Mouse (Mus musculus): ENCODE results near the gene Hnrnpl. TPM values are rescaled to one million over a fixed set of nuclear protein-coding genes. Genes with fewer than 3 reads are reported as not detected.

Gene Hnrnpl
- 253 TPM for polyA plus RNA-seq (2015; fragmentation: Illumina TruSeq; extraction: RNeasy Lipid Tissue Mini Kit (QIAGEN cat#74804); ENCODE audit: low read depth, low replicate concordance)

DNA sequence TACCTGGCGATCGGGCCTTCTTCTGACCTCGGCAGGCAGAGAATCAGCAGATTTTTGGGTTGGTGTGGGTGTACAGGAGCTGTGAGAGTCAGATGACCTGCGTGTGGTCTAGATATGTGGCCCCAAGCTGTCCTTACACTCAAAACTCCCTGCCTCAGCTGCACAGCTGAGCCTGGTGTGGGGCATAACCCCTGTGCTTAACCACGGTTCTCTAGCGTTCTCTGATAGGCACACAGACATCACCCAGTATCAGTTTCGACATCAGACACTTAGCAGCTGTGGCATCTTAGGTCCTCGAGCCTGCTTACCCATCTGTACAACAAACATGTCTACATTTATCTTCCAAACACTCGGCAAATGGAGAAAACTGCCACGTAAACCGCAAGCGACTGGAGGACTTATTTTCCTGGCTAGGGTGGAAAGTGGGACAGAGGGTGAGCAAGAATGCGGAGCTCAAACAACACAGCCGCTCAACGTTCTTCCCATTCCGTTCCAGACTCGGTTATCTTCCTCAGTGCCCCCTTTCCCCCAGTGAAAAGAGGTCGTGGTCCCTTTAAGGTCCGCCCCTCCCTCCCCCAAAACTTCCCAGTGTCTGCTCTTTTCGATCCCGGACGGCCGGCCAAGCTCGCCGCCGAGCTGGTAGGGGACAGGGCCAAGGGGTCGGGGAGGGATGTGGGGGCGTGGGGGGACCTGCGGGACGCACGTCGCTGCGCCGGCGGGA is at the start of gene Hnrnpl:
Hnrnpl (plus strand) TSS at position 321 of the 721 bp plus-strand sequence.

DNA sequence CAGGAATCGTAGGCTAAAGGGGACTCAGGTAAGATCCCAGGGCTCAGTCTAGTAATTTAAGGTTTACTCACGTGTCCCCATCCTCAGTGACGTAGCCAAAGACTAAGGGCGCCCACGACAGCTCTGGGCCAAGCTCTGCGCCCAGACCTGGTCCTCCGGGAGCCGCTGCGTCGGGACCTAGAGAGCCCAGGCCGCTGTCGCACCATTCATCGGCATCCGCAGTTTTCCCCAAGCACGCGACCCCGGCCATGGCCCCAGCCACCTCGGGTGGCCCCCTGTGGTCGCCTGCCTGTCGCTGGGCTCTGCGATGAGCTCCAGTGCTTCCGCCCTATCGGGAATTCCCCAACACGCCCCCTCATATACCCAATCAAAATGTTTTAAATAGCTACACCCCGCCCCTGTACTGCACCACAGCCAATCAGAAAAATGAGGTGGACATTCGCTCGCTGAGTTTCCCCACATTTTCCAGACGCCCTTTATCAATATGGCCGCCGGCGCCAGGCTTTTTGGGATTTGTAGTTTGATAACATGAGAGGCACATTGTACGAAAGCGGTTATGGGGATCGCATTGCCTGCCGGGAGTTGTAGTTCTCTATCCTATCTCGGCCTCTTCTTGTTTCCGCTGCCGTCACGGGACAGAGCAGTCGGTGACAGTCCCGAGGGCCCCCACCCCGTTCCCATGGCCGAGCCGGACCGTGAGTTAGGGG is 42.0 kb upstream of the Hnrnpl start, which contains the start of gene Sirt2:
Sirt2 (plus strand) TSS at position 563 of the 707 bp plus-strand sequence.

DNA sequence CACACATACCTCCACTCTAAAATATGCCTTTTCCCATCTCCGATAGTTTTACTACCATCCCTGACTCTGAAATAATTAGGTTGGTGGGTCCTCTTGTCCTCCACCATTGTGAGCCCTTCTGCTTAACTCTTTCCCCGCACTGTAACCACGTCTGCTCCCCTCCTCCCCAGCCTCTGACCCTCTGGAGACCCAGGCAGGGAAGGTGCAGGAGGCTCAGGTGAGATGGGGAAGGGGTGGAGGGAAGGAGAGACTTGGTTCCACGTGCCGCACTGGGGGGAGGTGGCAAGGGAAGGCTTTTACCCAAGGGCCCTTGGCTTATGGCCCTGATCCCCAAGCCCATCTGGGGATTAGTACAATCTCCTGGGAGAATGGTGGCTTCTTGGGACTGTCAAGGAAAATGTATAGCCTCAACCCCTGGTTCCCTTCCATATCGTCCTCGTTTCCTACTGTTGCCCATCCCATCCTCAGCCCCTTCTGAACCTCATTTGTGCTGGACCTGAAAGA is 40.8 kb upstream of the Hnrnpl start, which contains the start of gene Nfkbib:
Nfkbib (minus strand) TSS at position 51 of the 504 bp plus-strand sequence.

DNA sequence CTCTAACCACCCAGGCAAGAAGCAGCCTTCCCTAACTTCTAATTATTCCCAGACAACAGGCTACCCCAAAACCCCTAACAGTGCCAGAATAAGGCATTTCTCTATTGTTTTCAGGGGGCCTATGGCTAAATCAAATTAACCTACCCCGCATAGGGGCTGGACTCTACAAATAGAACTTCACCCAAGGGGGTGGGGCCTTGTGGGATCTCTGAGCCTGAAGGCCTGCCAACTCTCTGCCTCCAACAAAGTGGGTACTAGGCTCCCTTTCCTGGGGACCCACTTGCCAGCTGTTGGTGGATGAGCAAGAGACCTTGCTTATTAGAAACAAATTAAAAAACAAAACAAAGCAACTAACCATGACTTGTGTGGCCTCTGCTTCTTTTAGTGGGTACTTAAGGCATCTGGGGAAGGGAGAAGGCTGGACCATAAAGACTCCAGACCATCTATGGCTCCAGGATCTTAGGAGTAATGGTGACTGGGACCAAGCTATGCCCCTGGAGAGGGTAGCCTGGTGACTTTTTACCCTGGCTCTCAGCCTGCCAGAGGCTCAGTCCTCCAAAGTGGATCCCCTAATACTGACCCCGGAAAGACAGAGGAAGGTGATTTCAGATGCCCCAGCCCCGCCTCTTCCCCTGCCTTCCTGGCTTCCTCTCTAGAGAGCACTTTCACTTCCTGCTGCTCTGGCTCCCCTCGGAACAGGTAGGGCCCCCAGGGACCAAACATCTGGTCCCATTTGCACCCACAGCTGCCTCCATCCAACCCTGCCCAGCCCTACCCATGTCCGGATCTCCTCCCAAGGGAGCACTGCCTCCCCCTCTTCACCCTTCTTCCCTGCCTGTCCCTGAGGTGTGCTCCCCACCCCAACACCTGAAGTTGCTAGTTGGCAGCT is 19.8 kb upstream of the Hnrnpl start, which contains the start of gene Rinl:
Rinl (plus strand) TSS at position 663 of the 889 bp plus-strand sequence.

DNA sequence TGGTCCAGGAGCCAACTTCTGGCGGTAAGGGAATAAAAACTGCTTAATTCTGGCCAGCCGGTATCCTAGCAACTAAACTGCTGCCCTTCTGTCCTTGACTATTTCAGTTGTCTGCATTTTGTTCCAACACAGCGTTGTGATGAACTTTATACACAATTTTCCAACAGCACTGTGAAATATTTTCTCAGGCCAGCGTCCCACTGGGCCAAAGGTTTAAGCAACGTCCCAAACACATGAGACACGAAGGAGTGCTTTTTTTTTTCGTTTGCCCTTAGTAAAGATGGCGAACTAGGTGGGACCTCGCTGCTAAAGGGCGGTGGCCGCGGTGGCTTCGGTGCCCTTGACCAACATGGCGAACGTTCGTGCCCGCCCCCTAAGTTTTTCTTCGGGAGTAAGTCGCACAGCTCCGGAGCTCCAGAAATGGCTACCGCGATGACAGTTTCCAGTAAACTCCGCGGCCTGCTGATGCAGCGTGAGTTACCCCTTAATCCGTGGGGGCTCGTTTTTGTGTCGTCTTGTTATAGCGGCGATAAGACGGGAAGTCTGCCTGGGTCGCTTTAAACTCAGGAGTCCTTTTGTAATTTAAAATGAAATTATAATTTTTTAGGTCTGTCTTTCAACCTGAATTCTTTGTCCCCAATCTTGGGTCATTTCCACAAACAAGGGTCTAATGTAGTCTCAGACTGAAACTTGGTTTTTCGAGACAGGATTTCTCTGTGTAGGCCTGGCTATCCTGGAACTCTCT is 16.8 kb downstream of the Hnrnpl start, which contains the start of gene Ech1:
Ech1 (plus strand) TSS at position 277 of the 745 bp plus-strand sequence.

DNA sequence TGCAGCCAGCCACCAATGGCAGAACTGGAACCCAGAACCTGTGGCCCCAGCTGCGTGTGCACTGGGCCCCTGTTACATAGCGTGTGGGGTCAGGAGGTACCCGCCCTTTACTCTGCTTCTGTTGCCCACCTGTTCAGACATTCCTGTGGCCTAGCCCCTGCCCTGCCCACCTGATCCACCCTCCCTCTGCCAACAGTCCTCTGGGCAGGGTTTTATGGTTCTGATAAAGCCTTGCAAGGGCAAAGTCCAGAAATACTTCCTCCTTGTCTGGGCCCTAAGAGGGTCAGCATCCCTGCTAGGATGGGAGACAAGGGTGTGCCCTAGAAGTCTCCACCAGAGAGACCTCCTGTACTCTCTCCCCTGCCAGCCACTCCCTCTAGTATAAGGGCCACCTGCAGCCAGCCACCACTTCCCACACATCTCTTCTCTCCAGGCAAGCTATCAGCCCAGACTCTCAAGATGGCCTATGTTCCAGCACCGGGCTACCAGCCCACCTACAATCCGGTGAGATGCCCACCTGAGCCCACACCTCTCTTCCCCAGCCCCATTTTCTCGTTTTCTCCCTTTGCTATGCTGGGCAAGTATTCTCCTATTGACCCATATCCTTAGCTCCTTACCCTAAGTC is 25.5 kb downstream of the Hnrnpl start, which contains the start of gene Lgals4:
Lgals4 (plus strand) TSS at position 132 of the 625 bp plus-strand sequence.

DNA sequence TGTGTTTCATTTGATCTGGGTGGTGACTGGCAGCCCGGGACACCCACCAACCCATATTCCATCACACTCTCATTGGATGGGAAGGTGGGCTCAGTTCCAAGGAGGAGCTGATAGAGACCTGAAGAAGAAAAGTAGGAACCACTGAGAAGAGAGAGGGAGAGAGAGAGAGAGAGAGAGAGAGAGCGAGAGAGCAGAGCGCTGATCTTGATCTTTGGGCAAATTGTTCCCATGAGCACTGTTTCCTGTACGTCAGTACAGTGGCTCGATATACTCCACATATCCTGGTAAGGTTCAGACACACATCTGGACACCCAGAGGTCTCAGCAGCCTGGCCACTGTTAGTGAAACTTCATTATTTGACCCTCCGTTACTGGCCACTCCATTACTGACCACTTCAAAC is 55.2 kb downstream of the Hnrnpl start, which contains the start of gene Lgals7:
Lgals7 (plus strand) TSS at position 314 of the 400 bp plus-strand sequence.

Other genes with a start within 250 kb of the Hnrnpl start
- gene Samd4b, start 210.4 kb upstream of the Hnrnpl start, polyA plus RNA-seq (2015; fragmentation: Illumina TruSeq; extraction: RNeasy Lipid Tissue Mini Kit (QIAGEN cat#74804); ENCODE audit: low read depth, low replicate concordance) = 37.9 TPM
- gene Pak4, start 210.4 kb upstream of the Hnrnpl start, polyA plus RNA-seq (2015; fragmentation: Illumina TruSeq; extraction: RNeasy Lipid Tissue Mini Kit (QIAGEN cat#74804); ENCODE audit: low read depth, low replicate concordance) = 6.6 TPM
- gene Acp7, start 177.2 kb upstream of the Hnrnpl start, polyA plus RNA-seq (2015; fragmentation: Illumina TruSeq; extraction: RNeasy Lipid Tissue Mini Kit (QIAGEN cat#74804); ENCODE audit: low read depth, low replicate concordance) = 1.3 TPM
- gene Fbxo27, start 115.7 kb upstream of the Hnrnpl start, polyA plus RNA-seq (2015; fragmentation: Illumina TruSeq; extraction: RNeasy Lipid Tissue Mini Kit (QIAGEN cat#74804); ENCODE audit: low read depth, low replicate concordance) = 15.8 TPM
- gene Fbxo17, start 91.7 kb upstream of the Hnrnpl start, polyA plus RNA-seq (2015; fragmentation: Illumina TruSeq; extraction: RNeasy Lipid Tissue Mini Kit (QIAGEN cat#74804); ENCODE audit: low read depth, low replicate concordance) = 3.3 TPM
- 126 TPM for gene Mrps12, start 66.7 kb upstream of the Hnrnpl start, polyA plus RNA-seq (2015; fragmentation: Illumina TruSeq; extraction: RNeasy Lipid Tissue Mini Kit (QIAGEN cat#74804); ENCODE audit: low read depth, low replicate concordance)
- gene Sars2, start 66.5 kb upstream of the Hnrnpl start, polyA plus RNA-seq (2015; fragmentation: Illumina TruSeq; extraction: RNeasy Lipid Tissue Mini Kit (QIAGEN cat#74804); ENCODE audit: low read depth, low replicate concordance) = 12.4 TPM
- 3.2 TPM for gene Ccer2, start 52.4 kb upstream of the Hnrnpl start, polyA plus RNA-seq (2015; fragmentation: Illumina TruSeq; extraction: RNeasy Lipid Tissue Mini Kit (QIAGEN cat#74804); ENCODE audit: low read depth, low replicate concordance)
- gene Sirt2, start 41.8 kb upstream of the Hnrnpl start, polyA plus RNA-seq (2015; fragmentation: Illumina TruSeq; extraction: RNeasy Lipid Tissue Mini Kit (QIAGEN cat#74804); ENCODE audit: low read depth, low replicate concordance) = 181 TPM
- gene Nfkbib, start 41.0 kb upstream of the Hnrnpl start, polyA plus RNA-seq (2015; fragmentation: Illumina TruSeq; extraction: RNeasy Lipid Tissue Mini Kit (QIAGEN cat#74804); ENCODE audit: low read depth, low replicate concordance) = 41.0 TPM
- 2.9 TPM for gene Rinl, start 19.6 kb upstream of the Hnrnpl start, polyA plus RNA-seq (2015; fragmentation: Illumina TruSeq; extraction: RNeasy Lipid Tissue Mini Kit (QIAGEN cat#74804); ENCODE audit: low read depth, low replicate concordance)
- 96.4 TPM for gene Ech1, start 16.7 kb downstream of the Hnrnpl start, polyA plus RNA-seq (2015; fragmentation: Illumina TruSeq; extraction: RNeasy Lipid Tissue Mini Kit (QIAGEN cat#74804); ENCODE audit: low read depth, low replicate concordance)
- 5.1 TPM for gene Lgals4, start 25.3 kb downstream of the Hnrnpl start, polyA plus RNA-seq (2015; fragmentation: Illumina TruSeq; extraction: RNeasy Lipid Tissue Mini Kit (QIAGEN cat#74804); ENCODE audit: low read depth, low replicate concordance)
- gene Lgals7, start 55.3 kb downstream of the Hnrnpl start, polyA plus RNA-seq (2015; fragmentation: Illumina TruSeq; extraction: RNeasy Lipid Tissue Mini Kit (QIAGEN cat#74804); ENCODE audit: low read depth, low replicate concordance) = not detected
- gene Capn12, start 72.9 kb downstream of the Hnrnpl start, polyA plus RNA-seq (2015; fragmentation: Illumina TruSeq; extraction: RNeasy Lipid Tissue Mini Kit (QIAGEN cat#74804); ENCODE audit: low read depth, low replicate concordance) = 0.54 TPM
- 128 TPM for gene Actn4, start 153.8 kb downstream of the Hnrnpl start, polyA plus RNA-seq (2015; fragmentation: Illumina TruSeq; extraction: RNeasy Lipid Tissue Mini Kit (QIAGEN cat#74804); ENCODE audit: low read depth, low replicate concordance)
- 330 TPM for gene Eif3k, start 173.3 kb downstream of the Hnrnpl start, polyA plus RNA-seq (2015; fragmentation: Illumina TruSeq; extraction: RNeasy Lipid Tissue Mini Kit (QIAGEN cat#74804); ENCODE audit: low read depth, low replicate concordance)
- gene Map4k1, start 173.5 kb downstream of the Hnrnpl start, polyA plus RNA-seq (2015; fragmentation: Illumina TruSeq; extraction: RNeasy Lipid Tissue Mini Kit (QIAGEN cat#74804); ENCODE audit: low read depth, low replicate concordance) = 1.8 TPM

All from brain, adult 10 weeks (tissue).